Mouse (Mus musculus) heart, embryonic 10.5 days (tissue): ENCODE measurements around the gene Mga. TPM values are rescaled to one million over a fixed set of nuclear protein-coding genes. Genes with fewer than 3 reads are reported as not detected.

Experiments
- DNase-seq: peaks from one replicate; pipeline ENCODE4 v3.0.0-alpha.2; 2017; ENCODE audit warnings: low spot score
- H3K27ac ChIP-seq: fragments of 300-500 bp; sonication (generic); 2 replicates; pipeline ENCODE4 v1.5.1; 2016; ENCODE audit warnings: mild to moderate bottlenecking
- H3K27me3 ChIP-seq: fragments of 300-500 bp; sonication (generic); 2 replicates; pipeline ENCODE4 v1.6.1; 2016; ENCODE audit warnings: mild to moderate bottlenecking; ENCODE audit not compliant: poor library complexity, insufficient read depth, severe bottlenecking
- H3K36me3 ChIP-seq: fragments of 300-500 bp; sonication (generic); 2 replicates; pipeline ENCODE4 v1.6.1; 2016; ENCODE audit warnings: mild to moderate bottlenecking, moderate library complexity
- H3K4me1 ChIP-seq: fragments of 300-500 bp; sonication (generic); 2 replicates; pipeline ENCODE4 v1.6.1; 2016; ENCODE audit warnings: mild to moderate bottlenecking
- H3K4me3 ChIP-seq: fragments of 300-500 bp; sonication (generic); 2 replicates; pipeline ENCODE4 v1.5.1; 2016; ENCODE audit warnings: mild to moderate bottlenecking, moderate library complexity
- H3K9me3 ChIP-seq: fragments of 300-500 bp; sonication (generic); 2 replicates; pipeline ENCODE4 v1.6.1; 2016; ENCODE audit warnings: mild to moderate bottlenecking, moderate library complexity
- WGBS: fragments of 180-500 bp; shearing (Covaris S2); methylation state at CpG from one replicate; pipeline ENCODE4 v1.1.7; 2016; 5-methylcytosine and 5-hydroxymethylcytosine counted together
- polyA plus RNA-seq: library from polyadenylated mRNA; unstranded; fragments of >200 nt; fragmentation: Nextera tagmentation; extraction: Ambion mirVana; gene quantifications from 2 replicates; pipeline ENCODE4 v1.2.1, GENCODE M21; 2016

The Mga gene
- 24.2 and 24.6 TPM in 2 replicates for polyA plus RNA-seq

DNA sequence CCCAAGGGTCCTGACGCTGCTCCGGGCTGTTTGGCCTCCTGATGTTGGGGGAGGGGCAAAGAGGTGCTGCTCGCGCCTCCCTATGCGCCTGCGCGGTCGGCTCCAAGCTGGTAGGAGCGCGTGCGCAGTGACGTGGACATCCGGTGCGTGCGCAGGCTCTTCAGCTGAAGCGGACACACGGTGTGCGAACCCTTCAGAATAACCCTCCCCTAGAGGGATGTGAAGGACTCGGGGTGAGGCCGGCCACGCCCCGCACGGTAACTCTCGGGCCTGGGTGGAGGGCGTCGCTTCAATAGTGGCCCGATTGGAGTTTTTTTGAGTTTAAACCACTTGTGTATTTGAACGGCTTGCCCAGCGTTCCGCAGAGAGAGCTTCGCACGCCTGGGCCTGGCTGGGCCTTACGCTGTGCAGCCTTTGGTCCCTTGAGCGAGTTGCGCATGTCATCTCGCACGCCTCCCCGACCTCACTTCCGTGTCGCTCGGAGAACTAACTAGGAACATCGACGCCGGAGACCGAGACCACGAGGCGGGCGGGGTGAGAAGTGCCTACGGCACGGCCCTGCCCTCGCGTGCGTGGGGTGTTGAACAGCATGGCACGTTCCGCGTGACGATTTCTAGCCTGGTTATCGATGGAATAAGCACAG, at the start of gene Mga:
TSS of gene Mga (plus strand) at position 139 of the 643 bp plus-strand sequence.
- peak within 1 kb of the TSS; percentile 68 for H3K4me3 ChIP-seq
- DNase-seq = peak; percentile 99
- no peaks in the 10 kb centered on the region; the same call in 1 of the 2 replicates for H3K36me3 ChIP-seq
- WGBS = under 1% methylated on average over 58 of the region's 58 CpGs
- H3K9me3 ChIP-seq = no peaks in the 10 kb centered on the region
- H3K27me3 ChIP-seq = no peaks in the 10 kb centered on the region
- peak within 1 kb of the TSS; percentile 88 for H3K27ac ChIP-seq
- H3K4me1 ChIP-seq = peaks cover 14% of the 10 kb centered on the region

DNA sequence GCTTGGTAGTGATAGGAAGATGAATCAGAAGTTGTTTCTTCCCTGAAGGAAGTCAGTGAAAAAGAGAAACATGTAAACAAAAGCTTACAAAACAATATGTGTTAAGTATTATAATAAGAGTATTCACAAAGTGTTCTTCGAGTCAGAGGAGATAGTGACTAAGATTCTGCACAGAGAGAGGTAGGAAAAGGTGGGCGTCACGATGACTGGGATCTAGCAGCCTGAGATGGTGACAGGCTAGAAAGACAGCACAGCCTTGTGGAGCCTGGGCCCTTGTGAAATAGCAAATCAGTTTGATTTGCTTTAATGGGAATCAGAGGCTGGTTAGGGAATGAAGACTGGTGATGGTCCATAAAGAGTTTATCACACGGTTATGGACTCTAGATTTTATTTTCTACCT, 43.2 kb upstream of the Mga start:
- H3K36me3 ChIP-seq = no peaks in the 10 kb centered on the region
- DNase-seq = no peak
- H3K9me3 ChIP-seq = no peaks in the 10 kb centered on the region
- 80% methylated on average over 4 of the region's 4 CpGs for WGBS
- H3K27ac ChIP-seq = no peak overlapping the region
- H3K4me1 ChIP-seq = no peaks in the 10 kb centered on the region
- H3K27me3 ChIP-seq = no peaks in the 10 kb centered on the region
- no peak overlapping the region for H3K4me3 ChIP-seq

DNA sequence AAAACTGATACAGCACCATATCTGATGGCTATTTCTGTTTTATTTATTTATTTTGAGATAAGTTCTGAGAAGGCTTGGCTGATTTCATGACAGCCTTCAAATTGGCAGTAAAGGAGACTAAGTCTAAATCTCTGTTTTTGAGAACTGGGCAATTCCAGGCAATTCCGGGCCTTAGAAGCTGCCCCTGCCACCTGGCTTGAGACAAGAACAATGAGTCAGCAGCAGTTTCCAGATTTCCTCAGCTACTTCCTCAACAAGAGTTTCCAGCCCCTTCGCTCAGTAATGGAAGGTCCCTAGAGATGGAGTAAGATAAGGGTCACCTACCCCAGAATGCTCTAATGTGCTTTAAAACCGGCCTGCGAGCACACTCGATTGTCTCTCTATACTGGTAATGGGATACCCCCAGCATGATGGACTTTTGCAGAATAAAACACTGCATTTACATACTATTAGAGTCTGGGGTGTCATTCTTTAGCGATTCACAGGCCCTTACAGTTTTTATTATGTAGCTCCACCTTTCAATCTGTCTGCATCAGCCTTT, 41.6 kb upstream of the Mga start:
- WGBS = 56% methylated on average over 6 of the region's 6 CpGs
- H3K27me3 ChIP-seq = no peaks in the 10 kb centered on the region

DNA sequence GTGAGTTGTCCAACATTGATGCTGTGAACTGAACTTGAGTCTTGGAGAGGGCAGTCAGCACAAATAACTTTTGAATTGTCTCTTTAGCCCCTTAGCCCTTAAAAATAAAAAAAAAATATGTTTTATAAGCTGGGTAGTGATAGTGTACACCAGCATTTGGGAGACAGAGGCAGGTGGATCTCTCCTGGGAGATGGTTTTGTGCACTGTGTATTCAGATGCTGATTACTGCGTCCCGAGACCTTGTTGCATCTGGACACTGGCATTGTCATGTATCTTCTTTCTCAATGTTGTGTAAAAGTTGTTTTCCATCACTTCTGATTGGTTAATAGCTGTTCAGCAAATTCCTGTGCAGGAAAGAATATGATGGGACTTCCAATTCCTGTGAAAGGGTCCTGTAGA, 39.7 kb upstream of the Mga start:
- Histone ChIP-seq H3K9me3 (no peaks in the 10 kb centered on the region), H3K27me3 (no peaks in the 10 kb centered on the region), H3K4me1 (no peaks in the 10 kb centered on the region), H3K36me3 (no peaks in the 10 kb centered on the region), H3K4me3 (no peak overlapping the region), H3K27ac (no peak overlapping the region)
- WGBS = 88% methylated on average over 2 of the region's 2 CpGs
- no peak for DNase-seq

More for the DNA sequence above, 41.6 kb upstream of the Mga start:
- no peak for DNase-seq
- Histone ChIP-seq H3K4me1 (no peaks in the 10 kb centered on the region), H3K9me3 (no peaks in the 10 kb centered on the region), H3K4me3 (no peak overlapping the region), H3K36me3 (no peaks in the 10 kb centered on the region), H3K27ac (no peak overlapping the region)

DNA sequence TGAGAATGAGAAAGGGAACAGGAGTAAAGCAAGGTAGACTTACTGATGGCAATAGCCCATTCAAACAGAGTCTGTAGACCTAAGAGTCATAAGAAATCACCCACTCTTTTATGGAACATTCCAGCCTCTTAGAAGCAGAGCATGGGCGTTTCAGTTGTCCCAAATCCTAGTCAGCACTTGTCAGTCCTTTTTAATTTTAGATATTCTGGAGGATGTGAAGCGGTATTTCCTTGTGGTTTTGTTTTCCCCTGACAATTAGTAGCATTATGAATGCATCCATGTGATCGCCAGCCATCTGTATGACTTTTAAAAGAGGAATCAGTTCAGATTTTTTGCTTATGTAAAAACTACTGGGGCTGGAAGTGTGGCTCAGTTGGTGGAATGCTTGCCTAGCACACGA, 32.5 kb upstream of the Mga start:
- no peaks in the 10 kb centered on the region for H3K9me3 ChIP-seq
- H3K27ac ChIP-seq = no peak overlapping the region
- no peak overlapping the region for H3K4me3 ChIP-seq
- no peaks in the 10 kb centered on the region for H3K27me3 ChIP-seq
- H3K4me1 ChIP-seq = no peaks in the 10 kb centered on the region
- 76% methylated on average over 4 of the region's 4 CpGs for WGBS
- no peaks in the 10 kb centered on the region for H3K36me3 ChIP-seq
- DNase-seq = no peak

DNA sequence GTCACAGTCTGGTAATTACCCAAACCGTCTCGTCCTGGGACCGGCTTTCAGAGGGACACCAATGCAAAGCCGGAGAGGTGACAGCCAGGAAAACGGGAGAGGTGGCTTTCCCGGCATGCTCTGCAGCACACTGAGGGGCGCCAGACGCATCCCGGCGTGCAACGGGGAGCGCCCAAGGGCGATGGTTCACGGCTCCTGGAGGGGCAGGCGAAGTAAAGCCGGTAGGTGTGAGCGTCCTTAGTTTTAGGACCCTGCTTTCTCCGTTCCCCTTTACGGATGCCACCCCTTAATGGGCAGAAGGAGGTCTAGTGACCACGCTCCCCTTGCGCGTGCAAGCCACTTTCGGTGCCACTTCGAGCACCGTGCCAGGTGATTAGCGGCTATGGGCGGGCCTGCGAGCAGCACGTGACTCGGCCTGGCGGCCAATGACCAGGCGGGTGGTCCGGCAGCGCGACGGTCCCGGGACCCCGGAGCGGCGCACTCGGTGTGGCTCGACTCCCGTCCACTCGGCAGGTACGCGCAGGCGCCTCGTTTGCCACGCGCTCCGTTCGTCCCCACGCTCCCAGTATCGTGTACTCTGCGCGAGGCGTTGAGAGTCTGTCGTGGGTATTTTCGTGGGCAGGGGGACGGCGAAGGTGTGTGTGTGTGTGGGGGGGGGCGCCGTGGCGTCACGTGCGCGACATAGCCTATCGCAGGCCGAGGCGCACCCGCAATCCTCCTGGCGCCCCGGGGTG, 24.5 kb upstream of the Mga start:
- H3K4me1 ChIP-seq = peaks cover 13% of the 10 kb centered on the region
- peak; percentile 83 for DNase-seq
- under 1% methylated on average over 73 of the region's 73 CpGs for WGBS

DNA sequence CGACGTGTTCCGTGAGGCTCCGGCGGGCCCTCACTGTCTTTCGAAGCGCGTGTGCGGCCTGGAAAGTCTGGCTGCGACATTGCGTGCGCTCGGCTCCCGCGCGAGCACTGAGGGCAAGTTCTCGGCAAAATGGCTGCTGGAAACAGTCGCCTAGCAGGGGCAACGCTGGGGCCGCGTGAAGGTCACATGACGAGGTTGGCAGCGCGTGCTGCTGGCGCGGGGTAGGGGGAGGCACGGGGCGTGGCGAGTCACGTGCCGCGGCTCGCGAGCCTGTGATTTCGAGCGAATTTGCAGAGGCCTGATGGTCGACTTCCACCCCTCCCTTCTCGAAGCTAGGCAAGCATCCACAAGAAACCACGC, 23.9 kb upstream of the Mga start:
- H3K27me3 ChIP-seq = no peaks in the 10 kb centered on the region
- no peaks in the 10 kb centered on the region for H3K36me3 ChIP-seq
- peaks cover 13% of the 10 kb centered on the region for H3K4me1 ChIP-seq
- DNase-seq = peak; percentile 94
- H3K9me3 ChIP-seq = no peaks in the 10 kb centered on the region
- 2% methylated on average over 39 of the region's 39 CpGs for WGBS
- peak overlapping the region; percentile 92 for H3K27ac ChIP-seq
- H3K4me3 ChIP-seq = peak overlapping the region; percentile 60

More for the DNA sequence above, 24.5 kb upstream of the Mga start:
- no peaks in the 10 kb centered on the region for H3K36me3 ChIP-seq
- no peaks in the 10 kb centered on the region for H3K9me3 ChIP-seq
- H3K4me3 ChIP-seq = peak overlapping the region; percentile 60
- H3K27me3 ChIP-seq = no peaks in the 10 kb centered on the region
- peak overlapping the region; percentile 92 for H3K27ac ChIP-seq

DNA sequence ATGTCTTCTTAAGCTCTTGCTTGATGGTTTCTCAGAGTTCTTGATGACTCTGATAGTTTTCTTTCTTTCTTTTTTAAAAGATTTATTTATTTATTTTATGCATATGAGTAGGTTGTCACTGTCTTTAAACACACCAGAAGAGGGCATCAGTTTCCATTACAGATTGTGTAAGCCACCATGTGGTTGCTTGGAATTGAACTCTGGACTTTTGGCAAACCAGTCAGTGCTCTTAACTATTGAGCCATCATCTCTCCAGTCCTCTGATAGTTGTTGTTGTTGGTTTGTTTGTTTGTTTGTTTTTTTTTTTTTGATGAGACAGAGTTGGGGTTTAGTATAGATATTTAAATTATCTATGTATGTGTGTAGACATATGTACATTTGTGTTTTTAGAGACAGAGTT, 21.0 kb upstream of the Mga start:
- peaks cover 13% of the 10 kb centered on the region for H3K4me1 ChIP-seq
- no peak for DNase-seq
- H3K4me3 ChIP-seq = no peak overlapping the region
- H3K27me3 ChIP-seq = no peaks in the 10 kb centered on the region
- no peaks in the 10 kb centered on the region for H3K9me3 ChIP-seq
- H3K36me3 ChIP-seq = no peaks in the 10 kb centered on the region
- no peak overlapping the region for H3K27ac ChIP-seq

DNA sequence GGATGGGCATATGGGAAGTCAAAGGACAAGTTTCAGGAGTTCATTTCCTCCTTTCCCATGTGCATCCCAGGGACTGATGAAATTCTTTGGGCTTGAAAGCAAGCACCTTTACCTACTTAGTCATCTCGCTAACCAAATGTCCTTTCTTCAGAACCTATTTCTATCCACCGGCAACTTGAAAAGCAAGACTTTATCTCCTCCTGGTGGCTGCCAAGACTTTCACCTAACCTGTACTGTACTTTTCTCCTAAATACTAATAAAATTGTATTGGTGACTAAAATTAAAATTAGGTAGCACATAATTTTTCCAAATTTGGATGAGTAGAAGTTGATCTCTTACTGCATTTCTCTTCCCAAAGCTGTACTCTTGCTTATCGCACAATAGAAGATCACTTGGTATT, 9.8 kb upstream of the Mga start:
- H3K36me3 ChIP-seq = no peaks in the 10 kb centered on the region
- 88% methylated on average over 3 of the region's 3 CpGs for WGBS
- no peaks in the 10 kb centered on the region for H3K27me3 ChIP-seq
- no peak overlapping the region for H3K27ac ChIP-seq
- peaks cover 7% of the 10 kb centered on the region; the same call in 1 of the 2 replicates for H3K4me1 ChIP-seq
- H3K4me3 ChIP-seq = no peak overlapping the region
- DNase-seq = no peak
- no peaks in the 10 kb centered on the region for H3K9me3 ChIP-seq

DNA sequence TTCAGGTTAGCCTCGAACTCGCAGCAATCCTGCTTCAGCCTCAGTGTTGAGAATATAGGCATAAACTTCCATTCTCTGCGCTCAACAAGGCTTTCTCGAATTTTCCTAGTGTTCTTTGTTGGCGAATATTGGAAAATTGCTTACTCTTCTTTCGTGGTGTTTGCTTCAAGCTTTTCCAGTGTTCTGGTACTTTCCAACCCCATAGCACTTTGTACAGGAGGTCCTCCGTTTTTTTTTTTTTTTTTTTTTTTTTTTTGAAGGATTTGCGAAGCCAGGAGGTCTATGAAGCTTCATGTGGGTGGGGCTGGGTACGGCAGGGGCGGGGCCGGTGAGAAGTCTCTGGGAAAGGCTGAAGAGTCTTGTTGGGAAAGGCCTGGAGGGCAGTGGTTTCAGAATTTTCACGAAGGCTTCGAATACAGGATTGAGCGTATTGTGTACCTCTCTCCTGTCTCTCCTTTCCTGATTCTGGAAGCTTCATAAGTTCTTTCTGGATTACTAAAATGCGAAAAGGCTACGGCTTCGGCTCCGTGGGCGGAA, 407 bp upstream of the Mga start:
- Histone ChIP-seq H3K4me1 (peaks cover 14% of the 10 kb centered on the region), H3K27ac (peak overlapping the region; percentile 88), H3K9me3 (no peaks in the 10 kb centered on the region), H3K36me3 (no peaks in the 10 kb centered on the region; the same call in 1 of the 2 replicates), H3K27me3 (no peaks in the 10 kb centered on the region), H3K4me3 (peak overlapping the region; percentile 68)
- no peak for DNase-seq
- 12% methylated on average over 19 of the region's 19 CpGs for WGBS

DNA sequence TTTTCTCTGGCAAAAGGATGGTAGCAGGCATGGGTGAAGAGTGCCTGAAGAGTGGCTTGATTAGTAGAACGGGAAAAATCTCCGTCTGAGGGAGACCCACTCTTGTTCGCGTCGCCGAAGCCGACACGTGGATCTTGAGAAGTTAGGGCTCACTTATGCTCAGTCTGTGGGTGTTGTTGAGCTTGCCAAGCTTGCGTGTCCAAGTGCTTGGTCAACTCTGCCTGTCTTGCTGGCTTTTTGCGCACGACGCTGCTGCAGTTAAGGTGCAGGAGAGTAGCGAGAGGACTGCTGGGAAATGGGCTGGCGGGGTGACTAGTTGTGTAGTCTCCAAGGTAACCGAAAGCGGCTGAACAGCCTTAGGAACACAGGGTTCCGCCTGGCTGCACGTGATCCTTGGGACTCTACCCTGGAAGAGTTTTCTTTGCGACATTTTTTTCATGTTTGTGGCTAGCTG, 1.1 kb downstream of the Mga start:
- Histone ChIP-seq H3K4me1 (peaks cover 14% of the 10 kb centered on the region), H3K27me3 (no peaks in the 10 kb centered on the region), H3K27ac (peak overlapping the region; percentile 88; the same call in 1 of the 2 replicates), H3K4me3 (peak overlapping the region; percentile 68), H3K36me3 (peaks cover 9% of the 10 kb centered on the region), H3K9me3 (no peaks in the 10 kb centered on the region)
- DNase-seq = peak; percentile 92
- 8% methylated on average over 19 of the region's 19 CpGs for WGBS

DNA sequence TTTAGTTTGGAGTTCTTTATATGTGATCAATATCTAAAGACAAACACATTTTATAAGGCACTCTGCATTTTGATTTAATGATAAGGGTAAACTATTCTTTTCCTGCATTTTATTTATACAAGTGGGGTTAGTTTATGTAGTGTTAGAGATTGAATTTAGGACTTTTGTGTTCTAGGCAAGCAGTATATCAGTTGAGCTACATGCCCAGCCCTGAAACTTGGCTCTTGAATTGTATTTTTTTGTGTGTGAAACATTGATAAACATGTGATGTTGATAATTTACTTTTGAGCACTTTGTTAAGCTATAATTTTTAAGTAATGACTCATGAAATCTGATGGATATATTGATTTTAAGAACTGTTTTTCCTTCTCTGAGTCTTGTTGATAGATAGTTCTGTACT, 19.0 kb downstream of the Mga start:
- H3K9me3 ChIP-seq = no peaks in the 10 kb centered on the region
- H3K4me3 ChIP-seq = no peak overlapping the region
- H3K36me3 ChIP-seq = peaks cover 28% of the 10 kb centered on the region
- H3K27me3 ChIP-seq = no peaks in the 10 kb centered on the region
- no peaks in the 10 kb centered on the region for H3K4me1 ChIP-seq
- no peak overlapping the region for H3K27ac ChIP-seq
- DNase-seq = no peak
